Mouse (Mus musculus): ENCODE measurements around the gene Cntnap5c.
"Not testable (repeated sequence)": the region's sequence is repeated elsewhere in the genome, so short reads cannot be mapped to it uniquely, and the experiment has no call there.

Gene Cntnap5c

DNA sequence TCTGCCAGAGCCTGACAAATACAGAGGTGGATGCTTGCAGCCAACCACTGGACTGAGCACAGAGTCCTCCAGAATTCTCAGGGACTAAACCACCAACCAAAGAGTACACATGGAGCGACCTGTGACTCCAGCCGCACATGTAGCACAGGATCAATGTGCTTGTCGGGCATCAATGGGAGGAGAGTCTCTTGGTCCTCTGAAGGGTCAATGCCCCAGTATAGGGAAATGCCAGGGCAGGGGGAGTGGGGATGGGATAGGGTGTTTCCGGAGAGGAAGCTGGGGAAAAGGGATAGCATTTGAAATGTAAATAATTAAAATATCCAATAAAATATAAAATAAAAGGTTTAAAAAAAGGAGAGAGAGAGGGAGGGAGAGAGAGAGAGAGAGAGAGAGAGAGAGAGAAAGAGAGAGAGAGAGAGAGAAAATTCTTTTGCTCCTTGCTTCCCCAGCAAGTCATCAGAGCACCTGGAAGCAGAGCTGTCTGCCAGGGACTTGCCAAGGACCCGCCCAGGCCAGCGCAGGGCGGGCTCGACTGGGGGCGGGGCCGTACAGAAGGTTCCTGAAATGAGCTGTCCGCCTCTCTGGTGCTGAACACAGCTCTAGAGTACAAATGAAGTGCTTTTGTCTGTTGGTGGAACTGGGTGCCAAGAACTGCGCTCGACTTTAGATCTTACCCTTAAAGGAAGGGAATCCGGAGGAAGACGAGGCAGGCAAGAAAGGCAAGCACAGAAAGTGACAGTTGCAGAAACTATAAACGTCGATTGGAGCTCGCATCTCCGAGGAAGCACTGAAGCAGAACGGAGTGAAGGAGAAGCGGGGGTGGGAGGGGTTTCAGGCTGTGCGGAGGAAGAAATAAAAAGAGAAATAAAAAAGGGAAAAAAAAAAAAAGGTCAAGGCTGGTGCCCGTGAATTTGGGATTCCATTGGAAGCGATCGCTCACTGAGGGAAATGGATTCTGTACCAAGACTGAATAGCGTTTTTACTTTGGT, at the start of gene Cntnap5c:
Cntnap5c (plus strand) TSS at position 949 of the 989 bp plus-strand sequence.
- peak; percentile 1 for DNase-seq (ENCODE audit: low read depth, low spot score)
- Histone ChIP-seq H3K36me3 (ENCODE audit: control insufficient read depth, insufficient read depth, low read length, poor library complexity, severe bottlenecking) (no peaks in the 10 kb centered on the region), H3K27me3 (ENCODE audit: control insufficient read depth, insufficient read depth, low read length, poor library complexity, severe bottlenecking) (no peaks in the 10 kb centered on the region)

DNA sequence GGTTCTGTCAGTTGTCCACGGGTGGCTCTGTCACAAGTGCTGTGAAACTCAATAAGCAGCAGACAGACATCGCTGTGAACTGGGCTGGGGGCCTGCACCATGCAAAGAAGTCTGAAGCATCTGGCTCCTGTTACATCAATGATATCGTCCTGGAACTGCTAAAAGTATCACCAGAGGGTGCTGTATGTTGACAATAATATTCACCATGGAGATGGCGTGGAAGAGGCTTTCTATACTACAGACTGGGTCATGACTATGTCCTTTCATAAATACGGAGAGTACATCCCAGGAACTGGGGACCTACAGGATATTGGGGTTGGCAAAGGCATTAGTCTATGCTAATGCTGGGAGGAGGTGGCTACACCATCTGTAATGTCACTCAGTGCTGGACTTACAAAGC, 27.3 kb upstream of the Cntnap5c start, which contains the start of gene Gm21834:
Gm21834 (minus strand) TSS at position 101 of the 400 bp plus-strand sequence.
- no peaks in the 10 kb centered on the region for H3K36me3 ChIP-seq (ENCODE audit: control insufficient read depth, insufficient read depth, low read length, poor library complexity, severe bottlenecking)
- H3K27me3 ChIP-seq (ENCODE audit: control insufficient read depth, insufficient read depth, low read length, poor library complexity, severe bottlenecking): no peaks in the 10 kb centered on the region
- DNase-seq (ENCODE audit: low read depth, low spot score): no peak

DNA sequence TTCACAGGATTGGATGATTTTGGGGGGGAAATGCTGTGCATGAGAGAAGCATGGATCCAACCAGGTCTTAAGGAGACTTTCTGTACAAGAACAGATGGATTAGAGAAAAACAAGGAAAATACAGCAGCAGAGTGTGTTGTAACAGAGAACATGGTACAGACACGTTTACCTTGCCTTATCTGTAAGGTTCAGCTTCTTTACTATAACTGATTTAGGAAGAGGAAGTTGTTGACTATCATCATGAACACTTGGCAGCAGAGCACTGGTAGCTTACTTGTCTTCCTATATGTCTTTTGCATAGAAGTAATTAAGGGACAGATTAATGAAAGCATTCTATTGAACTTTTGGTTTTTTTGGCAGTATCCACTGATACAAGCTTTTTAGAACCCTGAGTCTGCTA, 11.3 kb upstream of the Cntnap5c start:
- no peaks in the 10 kb centered on the region for H3K36me3 ChIP-seq (ENCODE audit: control insufficient read depth, insufficient read depth, low read length, poor library complexity, severe bottlenecking)
- no peak for DNase-seq (ENCODE audit: low read depth, low spot score)
- H3K27me3 ChIP-seq (ENCODE audit: control insufficient read depth, insufficient read depth, low read length, poor library complexity, severe bottlenecking): no peaks in the 10 kb centered on the region

DNA sequence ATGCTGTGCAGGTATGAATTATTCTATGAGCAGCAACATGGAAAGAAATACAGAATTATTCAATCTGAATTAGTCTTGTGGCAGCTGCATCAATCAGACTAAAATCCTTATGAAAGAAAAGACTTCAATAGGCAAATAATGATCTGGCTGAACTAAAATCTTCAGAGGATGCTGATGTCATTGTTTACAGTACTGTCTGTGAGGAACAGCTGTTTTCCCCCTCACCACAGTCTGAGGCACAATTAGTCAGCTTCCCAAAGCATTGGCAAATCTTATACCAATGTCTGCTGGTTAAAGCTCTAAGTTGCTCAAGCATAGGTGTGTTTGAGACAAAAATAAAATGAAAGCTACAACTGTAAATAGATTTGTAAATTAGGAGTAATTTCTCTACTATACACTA, 2.1 kb upstream of the Cntnap5c start:
- Histone ChIP-seq H3K36me3 (ENCODE audit: control insufficient read depth, insufficient read depth, low read length, poor library complexity, severe bottlenecking) (no peaks in the 10 kb centered on the region), H3K27me3 (ENCODE audit: control insufficient read depth, insufficient read depth, low read length, poor library complexity, severe bottlenecking) (no peaks in the 10 kb centered on the region)
- DNase-seq (ENCODE audit: low read depth, low spot score): no peak

DNA sequence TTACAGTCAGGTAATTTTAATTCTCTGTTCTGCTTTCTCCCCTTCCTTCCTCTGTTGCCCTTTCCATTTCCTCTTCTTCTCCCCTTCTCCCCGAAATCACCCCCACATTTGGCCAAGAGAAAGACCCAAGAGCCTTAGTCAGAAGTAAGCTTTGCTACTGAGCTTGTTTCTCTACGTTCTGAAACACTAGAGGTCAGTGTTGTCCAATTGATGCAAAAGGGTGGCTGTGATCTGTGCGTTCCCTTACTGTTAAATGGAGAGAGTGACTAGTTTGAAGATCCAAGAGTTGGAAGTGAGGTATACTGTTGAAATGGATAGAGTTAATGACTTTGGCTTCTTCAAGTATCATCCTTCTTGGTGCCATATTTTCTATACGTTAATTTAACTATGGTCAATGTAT, 1.5 kb downstream of the Cntnap5c start:
- Histone ChIP-seq H3K36me3 (ENCODE audit: control insufficient read depth, insufficient read depth, low read length, poor library complexity, severe bottlenecking) (no peaks in the 10 kb centered on the region), H3K27me3 (ENCODE audit: control insufficient read depth, insufficient read depth, low read length, poor library complexity, severe bottlenecking) (no peaks in the 10 kb centered on the region)
- DNase-seq (ENCODE audit: low read depth, low spot score): no peak

DNA sequence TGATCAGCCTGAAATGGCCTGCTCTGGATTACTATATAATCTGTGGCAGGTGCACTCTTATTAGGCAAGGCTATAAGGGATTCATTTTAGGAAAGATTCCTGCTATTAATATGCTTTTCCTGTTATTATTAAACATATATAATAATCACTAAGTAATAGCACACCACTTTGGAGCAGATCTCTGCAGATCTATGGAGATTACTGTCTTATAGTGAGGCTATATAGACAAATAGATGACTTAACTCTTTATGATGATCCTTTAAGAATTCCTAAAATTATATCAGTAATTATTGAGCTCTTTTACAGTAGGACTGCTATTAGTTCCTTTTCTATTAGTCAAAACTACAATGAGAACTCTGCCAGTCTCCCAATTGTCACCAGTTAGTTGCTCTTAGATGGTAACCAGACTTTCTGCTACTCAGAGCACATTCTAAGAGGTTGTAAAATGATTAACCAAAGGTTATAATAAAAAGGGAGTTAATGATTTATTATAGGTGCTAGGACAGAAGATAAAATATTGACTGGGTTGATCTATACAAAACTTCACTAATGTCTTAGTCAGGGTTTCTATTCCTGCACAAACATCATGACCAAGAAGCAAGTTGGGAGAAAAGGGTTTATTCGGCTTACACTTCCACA, 18.9 kb downstream of the Cntnap5c start:
- Histone ChIP-seq H3K27me3 (ENCODE audit: control insufficient read depth, insufficient read depth, low read length, poor library complexity, severe bottlenecking) (no peaks in the 10 kb centered on the region), H3K36me3 (ENCODE audit: control insufficient read depth, insufficient read depth, low read length, poor library complexity, severe bottlenecking) (no peaks in the 10 kb centered on the region)
- DNase-seq (ENCODE audit: low read depth, low spot score): no peak

DNA sequence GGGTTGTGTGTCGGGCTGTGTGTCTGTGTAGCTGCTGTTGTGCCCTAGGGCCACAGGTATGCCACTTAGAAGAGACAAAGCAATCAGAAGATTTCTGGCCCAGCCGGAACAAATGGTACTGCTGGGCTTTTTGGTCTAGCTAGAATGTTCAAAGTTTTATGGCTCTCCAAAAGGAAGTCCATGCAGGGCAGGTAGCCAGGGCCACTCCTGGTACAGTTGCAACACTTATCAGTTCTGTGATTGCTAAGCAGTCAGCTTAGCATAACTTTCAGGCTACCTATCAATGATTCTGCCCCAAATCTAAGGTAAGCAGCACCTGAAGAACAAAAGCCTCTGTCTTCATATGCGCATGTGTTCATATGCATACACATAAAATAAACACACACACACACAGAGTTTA, 26.0 kb downstream of the Cntnap5c start:
- DNase-seq (ENCODE audit: low read depth, low spot score): no peak
- Histone ChIP-seq H3K27me3 (ENCODE audit: control insufficient read depth, insufficient read depth, low read length, poor library complexity, severe bottlenecking) (no peaks in the 10 kb centered on the region), H3K36me3 (ENCODE audit: control insufficient read depth, insufficient read depth, low read length, poor library complexity, severe bottlenecking) (no peaks in the 10 kb centered on the region)

DNA sequence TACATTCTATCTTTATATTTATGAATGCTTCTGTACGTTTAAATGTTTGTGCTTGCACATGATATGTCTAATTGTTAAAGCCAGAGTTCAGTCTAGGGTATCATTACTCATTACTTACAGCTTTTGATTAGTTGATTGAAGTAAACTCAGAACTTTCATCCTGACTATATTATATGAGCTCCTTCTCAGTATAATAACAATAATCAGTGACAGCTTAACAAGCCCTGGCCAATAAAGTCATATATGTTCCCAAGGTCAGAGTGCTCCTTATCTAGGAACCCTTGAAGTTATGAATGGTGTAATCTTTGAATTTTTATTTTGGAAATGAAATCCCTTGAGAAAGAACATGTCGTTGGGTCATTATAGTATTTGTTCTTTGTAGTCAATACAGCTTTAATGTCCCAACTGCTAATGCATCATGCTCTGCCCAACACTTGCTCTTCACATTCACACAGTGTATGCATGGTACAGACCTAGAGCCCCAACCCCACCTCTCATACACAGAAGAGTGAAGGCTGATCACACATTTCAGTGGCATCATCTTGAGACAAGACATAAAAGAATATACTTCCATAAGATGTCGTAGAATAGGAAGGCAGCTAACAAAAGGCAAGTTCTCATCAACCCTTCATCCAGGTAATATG, 27.4 kb downstream of the Cntnap5c start:
- no peak for DNase-seq (ENCODE audit: low read depth, low spot score)
- H3K36me3 ChIP-seq (ENCODE audit: control insufficient read depth, insufficient read depth, low read length, poor library complexity, severe bottlenecking): no peaks in the 10 kb centered on the region
- H3K27me3 ChIP-seq (ENCODE audit: control insufficient read depth, insufficient read depth, low read length, poor library complexity, severe bottlenecking): no peaks in the 10 kb centered on the region

DNA sequence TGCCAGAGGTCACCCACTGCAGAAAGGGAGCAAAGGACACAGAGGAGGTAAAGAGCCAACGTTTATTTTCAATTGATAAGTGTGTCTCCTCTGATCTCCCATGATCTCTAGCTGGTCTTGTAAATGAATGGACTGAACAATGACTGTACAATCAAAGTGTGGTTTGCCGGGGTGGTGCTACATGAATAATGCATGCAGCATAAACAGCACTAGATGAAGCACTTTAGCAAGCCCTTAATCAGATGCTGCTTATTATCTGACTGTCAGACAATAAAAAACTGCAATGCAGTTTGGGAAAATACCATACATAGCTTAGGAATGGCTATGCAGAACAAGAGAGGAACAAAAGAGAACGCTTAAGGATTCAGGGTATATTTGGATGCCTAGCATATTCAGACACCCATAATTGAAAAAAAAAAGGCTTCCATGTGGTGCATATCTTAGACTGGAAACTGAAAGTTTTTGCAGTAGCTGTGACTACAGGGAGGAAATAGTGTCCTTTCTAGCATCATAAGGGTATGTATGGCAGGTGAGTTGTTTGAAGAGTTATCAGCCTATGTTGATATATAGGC, 30.1 kb downstream of the Cntnap5c start:
- H3K36me3 ChIP-seq (ENCODE audit: control insufficient read depth, insufficient read depth, low read length, poor library complexity, severe bottlenecking): no peaks in the 10 kb centered on the region
- no peak for DNase-seq (ENCODE audit: low read depth, low spot score)

DNA sequence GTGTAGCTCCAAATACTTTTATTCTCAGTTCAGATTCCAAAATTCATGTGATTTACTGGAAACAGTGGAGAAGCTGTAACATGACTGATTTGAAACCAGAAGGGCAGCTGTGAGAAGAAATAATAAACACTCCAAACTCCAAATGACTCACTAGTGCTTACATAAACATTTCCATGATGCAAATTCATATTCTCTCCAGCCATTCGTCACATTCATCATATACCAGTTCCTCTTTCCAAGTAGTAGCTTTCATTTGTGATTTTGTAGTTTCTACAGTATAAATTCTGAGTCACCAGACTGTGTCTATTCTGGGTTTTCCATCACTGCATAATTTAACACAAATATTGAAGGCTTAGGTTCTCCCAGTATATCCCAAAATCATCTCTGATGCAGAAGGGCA, 31.8 kb downstream of the Cntnap5c start:
- H3K27me3 ChIP-seq (ENCODE audit: control insufficient read depth, insufficient read depth, low read length, poor library complexity, severe bottlenecking): no peaks in the 10 kb centered on the region
- DNase-seq (ENCODE audit: low read depth, low spot score): no peak
- no peaks in the 10 kb centered on the region for H3K36me3 ChIP-seq (ENCODE audit: control insufficient read depth, insufficient read depth, low read length, poor library complexity, severe bottlenecking)

More for the DNA sequence above, 30.1 kb downstream of the Cntnap5c start:
- H3K27me3 ChIP-seq (ENCODE audit: control insufficient read depth, insufficient read depth, low read length, poor library complexity, severe bottlenecking): no peaks in the 10 kb centered on the region

DNA sequence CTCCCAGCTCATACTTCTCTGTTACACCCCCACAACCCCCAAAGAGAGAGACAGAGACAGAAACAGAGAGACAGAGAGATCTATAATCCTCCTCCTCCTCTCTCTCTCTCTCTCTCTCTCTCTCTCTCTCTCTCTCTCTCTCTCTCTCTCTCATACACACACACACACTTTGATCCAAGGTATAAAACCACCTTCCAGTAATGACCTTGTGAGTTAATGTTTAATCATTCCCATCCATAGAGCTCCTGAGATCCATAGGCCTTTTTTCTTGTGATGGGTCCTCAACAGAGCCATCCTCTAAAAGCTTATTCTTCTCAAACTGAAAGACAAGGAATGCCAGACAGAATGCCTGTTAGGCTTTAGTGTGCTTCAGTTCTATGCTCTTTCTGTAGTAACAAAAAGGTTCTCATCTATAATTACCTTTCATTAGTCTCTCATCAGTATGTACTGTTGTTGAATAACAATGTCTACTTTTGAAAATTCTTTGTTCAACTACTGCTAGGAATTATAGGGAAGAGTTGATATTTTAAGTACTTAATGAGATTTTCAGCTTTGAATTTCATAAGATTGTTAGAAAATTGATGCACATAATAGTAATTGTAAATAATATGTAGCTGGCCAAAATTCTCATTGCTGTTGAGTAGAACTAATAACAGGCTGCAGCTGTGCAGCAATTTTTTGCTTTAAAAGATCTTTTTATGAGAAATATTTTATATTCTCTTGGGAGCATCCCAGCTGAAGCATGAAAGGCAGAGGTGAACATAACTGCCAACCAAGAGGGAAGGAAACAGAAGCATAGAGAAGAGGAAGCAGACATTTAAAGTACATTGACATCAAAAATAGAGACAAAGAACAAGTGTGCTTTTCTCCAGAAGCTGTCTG, 68.0 kb downstream of the Cntnap5c start:
- H3K36me3 ChIP-seq (ENCODE audit: control insufficient read depth, insufficient read depth, low read length, poor library complexity, severe bottlenecking): no peaks in the 10 kb centered on the region
- no peak for DNase-seq (ENCODE audit: low read depth, low spot score)
- no peaks in the 10 kb centered on the region for H3K27me3 ChIP-seq (ENCODE audit: control insufficient read depth, insufficient read depth, low read length, poor library complexity, severe bottlenecking)

DNA sequence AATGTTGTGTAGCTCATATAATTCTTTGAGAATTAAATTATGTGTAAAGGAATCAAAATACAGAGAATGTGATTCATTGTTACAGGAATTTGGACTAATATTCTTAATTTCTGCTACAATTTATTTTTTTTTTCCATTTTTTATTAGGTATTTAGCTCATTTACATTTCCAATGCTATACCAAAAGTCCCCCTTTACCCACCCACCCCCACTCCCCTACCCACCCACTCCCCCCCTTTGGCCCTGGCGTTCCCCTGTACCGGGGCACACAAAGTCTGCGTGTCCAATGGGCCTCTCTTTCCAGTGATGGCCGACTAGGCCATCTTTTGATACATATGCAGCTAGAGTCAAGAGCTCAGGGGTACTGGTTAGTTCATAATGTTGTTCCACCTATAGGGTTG, 86.4 kb downstream of the Cntnap5c start:
- not testable (repeated sequence) for DNase-seq (ENCODE audit: low read depth, low spot score); H3K27me3 ChIP-seq (ENCODE audit: control insufficient read depth, insufficient read depth, low read length, poor library complexity, severe bottlenecking); H3K36me3 ChIP-seq (ENCODE audit: control insufficient read depth, insufficient read depth, low read length, poor library complexity, severe bottlenecking)

DNA sequence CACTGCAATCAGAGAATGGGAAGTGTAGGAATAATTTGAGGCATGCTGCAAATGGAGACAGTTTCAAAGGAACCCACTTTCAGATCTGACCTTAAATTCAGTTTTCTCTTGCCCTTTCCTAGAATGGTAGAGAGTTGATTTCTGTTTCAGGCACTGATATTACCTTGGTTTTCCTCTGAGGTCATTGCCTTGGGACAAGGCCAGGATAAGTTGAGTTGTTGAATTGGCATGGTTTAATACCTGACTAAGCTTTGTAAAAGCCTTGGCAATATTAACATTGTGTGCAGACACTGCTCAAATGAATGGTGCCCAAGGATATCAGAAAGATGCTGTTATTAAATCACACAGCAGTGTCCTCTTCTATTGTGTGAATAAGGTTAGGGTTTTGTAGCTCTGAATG, 96.6 kb downstream of the Cntnap5c start:
- no peaks in the 10 kb centered on the region for H3K27me3 ChIP-seq (ENCODE audit: control insufficient read depth, insufficient read depth, low read length, poor library complexity, severe bottlenecking)
- DNase-seq (ENCODE audit: low read depth, low spot score): no peak

More for the DNA sequence above, 96.6 kb downstream of the Cntnap5c start:
- no peaks in the 10 kb centered on the region for H3K36me3 ChIP-seq (ENCODE audit: control insufficient read depth, insufficient read depth, low read length, poor library complexity, severe bottlenecking)

Data from splenic B cell, adult 2 months (primary cell).